Mouse (Mus musculus): ENCODE measurements around the gene Tmem164.

DNA sequence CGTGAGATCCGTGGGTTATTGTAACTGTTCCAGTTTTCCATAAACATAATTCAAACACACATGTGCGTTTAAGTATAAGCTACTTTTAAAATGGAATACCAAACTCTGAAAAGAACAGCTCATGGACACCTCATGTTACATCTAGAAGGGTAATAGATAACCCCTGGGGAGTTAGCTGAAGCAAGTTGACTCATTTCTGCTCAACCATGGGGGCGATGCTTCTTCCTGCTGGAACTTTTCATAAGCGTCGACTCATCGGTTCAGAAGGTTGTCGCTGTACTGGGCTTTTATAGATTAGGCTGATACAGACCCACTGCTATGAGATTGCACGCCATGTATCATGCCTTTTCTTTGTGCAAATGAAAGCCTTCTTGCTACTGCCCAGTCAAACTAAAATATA is 166.8 kb downstream of the Tmem164 start:
- TF ChIP-seq CTCF (IDR thresholded peaks at IDR 0.05; ENCODE audit: control insufficient read depth, insufficient read depth, insufficient read length) (no peak), USF1 (IDR thresholded peaks at IDR 0.05; ENCODE audit: low read depth) (no peak), MAX (IDR thresholded peaks at IDR 0.05) (no peak), MYOD1 (IDR thresholded peaks at IDR 0.05; ENCODE audit: control insufficient read depth, insufficient read length, low read depth) (no peak), MYOG (IDR thresholded peaks at IDR 0.05; ENCODE audit: control insufficient read depth, extremely low read depth, insufficient read length) (no peak), CEBPB (IDR thresholded peaks at IDR 0.05; ENCODE audit: low read depth) (no peak), FOSL1 (IDR thresholded peaks at IDR 0.05; ENCODE audit: insufficient read depth, low read length, poor library complexity, severe bottlenecking) (no peak)
